Mouse (Mus musculus) liver, embryonic 16.5 days (tissue): Measurements from ENCODE around the gene Mxra7. TPM values are rescaled to one million over a fixed set of nuclear protein-coding genes. Genes with fewer than 3 reads are reported as not detected.

Experiments
- ATAC-seq: fragments of 200-750 bp; cut with Nextera tagmentation; 2 replicates; pipeline ENCODE4 v1.8.0; 2017; ENCODE audit warnings: low read depth, mild to moderate bottlenecking, moderate number of reproducible peaks, moderate library complexity
- H3K27ac ChIP-seq: fragments of 300-500 bp; sonication (generic); 2 replicates; pipeline ENCODE4 v1.5.1; 2014; ENCODE audit warnings: mild to moderate bottlenecking, low read length
- H3K27me3 ChIP-seq: fragments of 300-500 bp; sonication (generic); 2 replicates; pipeline ENCODE4 v1.6.1; 2014; ENCODE audit warnings: low read depth, low read length, mixed read lengths; ENCODE audit not compliant: control insufficient read depth, insufficient read depth
- H3K36me3 ChIP-seq: fragments of 300-500 bp; sonication (generic); 2 replicates; pipeline ENCODE4 v1.6.1; 2014; ENCODE audit warnings: mild to moderate bottlenecking; ENCODE audit not compliant: control insufficient read depth, insufficient read depth
- H3K4me1 ChIP-seq: fragments of 300-500 bp; sonication (generic); 2 replicates; pipeline ENCODE4 v1.6.1; 2014; ENCODE audit warnings: low read depth, low read length, mixed read lengths; ENCODE audit not compliant: control insufficient read depth
- H3K4me2 ChIP-seq: fragments of 300-500 bp; sonication (generic); 2 replicates; pipeline ENCODE4 v1.6.1; 2014; ENCODE audit warnings: low read depth, low read length, mixed read lengths
- H3K4me3 ChIP-seq: fragments of 300-500 bp; sonication (generic); 2 replicates; pipeline ENCODE4 v1.5.1; 2014; ENCODE audit warnings: low read depth, mild to moderate bottlenecking, low read length
- H3K9ac ChIP-seq: fragments of 300-500 bp; sonication (generic); 2 replicates; pipeline ENCODE4 v1.6.1; 2014; ENCODE audit warnings: low read depth, low read length
- H3K9me3 ChIP-seq: fragments of 300-500 bp; sonication (generic); replicated peaks from 2 replicates; pipeline ENCODE4 v1.6.1; 2016; ENCODE audit warnings: low read length; ENCODE audit not compliant: control insufficient read depth
- WGBS: fragments of 180-500 bp; shearing (Covaris S2); extraction: QIAGEN DNeasy Blood & Tissue Kit; methylation state at CpG from one replicate; pipeline ENCODE4 v1.1.7; 2014; ENCODE audit not compliant: insufficient replicate concordance; 5-methylcytosine and 5-hydroxymethylcytosine counted together
- polyA plus RNA-seq: library from polyadenylated mRNA; unstranded; fragments of >200 nt; fragmentation: Nextera tagmentation; extraction: Ambion mirVana; gene quantifications from 2 replicates; pipeline ENCODE4 v1.2.1, GENCODE M21; 2015

Gene Mxra7
- polyA plus RNA-seq, 1 experiment from 2014 or later, result 1.4 TPM

DNA sequence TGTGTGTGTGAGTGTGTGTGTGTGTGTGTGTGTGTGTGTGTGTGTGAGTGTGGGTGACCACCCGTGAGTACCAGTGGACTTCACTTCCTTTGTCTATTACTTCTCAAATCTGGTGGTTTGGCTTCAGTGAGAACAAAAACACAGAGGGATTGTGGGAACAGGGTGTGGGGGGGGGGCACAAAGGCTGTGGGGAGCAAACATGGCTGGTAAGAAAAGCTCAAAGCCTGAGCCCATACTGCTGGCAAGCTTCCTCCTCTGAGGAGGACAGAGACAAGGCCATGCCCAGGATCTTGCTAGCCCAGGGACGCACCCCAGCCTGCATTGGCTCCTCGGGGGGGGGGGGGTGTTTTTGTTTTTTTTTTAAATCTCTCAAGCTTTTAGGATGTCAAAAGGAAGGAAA lies 20.3 kb downstream of the Mxra7 start:
- ATAC-seq, result no peak
- peaks cover 2% of the 10 kb centered on the region; the same call in 1 of the 2 replicates for H3K4me1 ChIP-seq
- H3K27me3 ChIP-seq, result no peaks in the 10 kb centered on the region
- no peak overlapping the region for H3K27ac ChIP-seq
- H3K4me2 ChIP-seq, result no peak overlapping the region
- H3K36me3 ChIP-seq, result no peaks in the 10 kb centered on the region
- no peak overlapping the region for H3K4me3 ChIP-seq
- no peaks in the 10 kb centered on the region for H3K9me3 ChIP-seq
- 52% methylated on average over 3 of the region's 3 CpGs for WGBS
- H3K9ac ChIP-seq, result no peak overlapping the region

DNA sequence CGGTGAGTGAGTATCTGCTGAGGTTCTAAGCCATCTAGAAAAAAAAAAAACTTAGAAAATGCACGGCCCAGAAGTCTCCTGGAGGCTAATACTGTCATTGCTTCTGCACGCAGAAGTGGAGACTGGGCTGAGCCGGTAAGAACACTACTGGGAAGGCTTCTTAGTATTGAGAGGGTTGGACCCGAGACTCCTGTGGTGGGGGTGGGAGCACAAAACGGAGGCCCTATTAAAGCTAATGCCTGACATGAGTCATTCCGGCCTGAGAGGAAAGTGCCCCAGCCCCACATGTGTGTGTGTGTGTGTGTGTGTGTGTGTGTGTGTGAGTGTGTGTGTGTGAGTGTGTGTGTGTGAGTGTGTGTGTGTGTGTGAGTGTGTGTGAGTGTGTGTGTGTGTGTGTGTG lies 20.7 kb downstream of the Mxra7 start:
- H3K4me3 ChIP-seq, result no peak overlapping the region
- H3K36me3 ChIP-seq, result no peaks in the 10 kb centered on the region
- no peaks in the 10 kb centered on the region for H3K9me3 ChIP-seq
- no peak for ATAC-seq
- no peaks in the 10 kb centered on the region for H3K27me3 ChIP-seq
- H3K4me1 ChIP-seq, result peaks cover 2% of the 10 kb centered on the region; the same call in 1 of the 2 replicates
- no peak overlapping the region for H3K9ac ChIP-seq
- no peak overlapping the region for H3K27ac ChIP-seq
- WGBS, result 58% methylated on average over 7 of the region's 7 CpGs
- no peak overlapping the region for H3K4me2 ChIP-seq

DNA sequence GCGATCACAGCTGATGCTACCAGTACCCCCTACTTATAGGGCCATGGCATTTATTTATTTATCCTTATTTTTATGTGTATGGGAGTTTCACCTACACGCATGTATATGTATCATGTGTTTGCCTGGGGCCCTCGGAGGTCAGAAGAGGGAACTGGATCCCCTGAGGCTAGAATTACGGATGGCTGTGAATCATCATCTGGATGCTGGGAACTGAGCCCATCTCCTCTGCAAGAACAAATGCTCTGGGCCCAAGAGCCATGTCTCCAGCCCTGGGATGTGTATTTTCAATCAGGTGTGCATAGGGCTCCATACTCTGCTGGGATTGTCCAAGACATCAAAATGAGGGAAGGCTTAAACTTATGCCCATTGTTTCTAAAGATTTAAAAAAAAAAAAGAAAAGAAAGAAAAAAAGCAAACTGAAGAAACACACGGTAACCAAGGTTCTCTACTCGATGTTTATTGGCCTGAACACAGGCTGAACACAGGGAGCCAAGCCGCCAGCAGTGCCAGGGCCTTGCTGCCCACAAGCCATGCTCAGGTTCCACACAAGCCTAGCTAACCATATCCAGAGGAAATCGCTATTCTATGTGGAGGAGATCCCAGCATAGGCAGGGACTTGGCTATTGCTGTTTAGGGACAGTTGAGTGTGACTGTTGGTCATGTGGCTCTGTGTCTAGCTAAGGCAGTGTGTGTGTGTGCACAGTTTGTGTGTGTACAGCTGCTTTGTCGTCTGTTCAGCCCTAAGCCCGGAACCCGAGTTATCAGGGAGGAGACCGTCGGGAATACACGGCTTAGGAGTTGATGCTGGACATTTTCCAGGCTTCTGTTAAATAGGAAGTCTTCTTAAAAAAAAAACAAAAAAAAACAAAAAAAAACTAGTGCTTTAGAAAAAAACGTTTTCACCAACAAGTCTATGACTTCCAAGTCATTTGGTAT lies 21.4 kb downstream of the Mxra7 start:
- 60% methylated on average over 15 of the region's 15 CpGs for WGBS
- ATAC-seq, result no peak
- no peak overlapping the region for H3K27ac ChIP-seq
- H3K4me2 ChIP-seq, result no peak overlapping the region
- no peak overlapping the region for H3K9ac ChIP-seq
- H3K4me1 ChIP-seq, result peaks cover 2% of the 10 kb centered on the region; the same call in 1 of the 2 replicates
- no peaks in the 10 kb centered on the region for H3K36me3 ChIP-seq
- H3K27me3 ChIP-seq, result no peaks in the 10 kb centered on the region
- no peak overlapping the region for H3K4me3 ChIP-seq
- no peaks in the 10 kb centered on the region for H3K9me3 ChIP-seq

DNA sequence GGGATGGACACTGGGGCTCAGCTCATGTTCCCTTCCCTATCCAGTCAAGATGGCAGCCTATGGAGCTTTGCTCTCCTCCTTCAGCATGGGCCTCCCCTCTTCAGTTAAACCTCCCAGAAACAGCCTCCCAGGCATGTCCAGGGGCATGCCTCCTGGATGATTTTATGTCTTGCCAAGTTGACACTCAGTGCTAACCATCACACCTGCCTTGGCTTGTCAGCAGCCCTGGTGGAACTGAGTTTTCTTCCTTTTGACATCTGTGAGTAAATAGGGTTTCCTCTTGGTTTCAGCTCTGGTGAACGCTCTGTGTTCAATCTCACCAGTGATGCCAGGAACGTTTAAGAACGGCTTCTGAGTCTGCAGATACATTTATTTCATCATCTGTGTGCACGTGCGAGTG lies 25.1 kb downstream of the Mxra7 start:
- Histone ChIP-seq H3K9ac (no peak overlapping the region), H3K36me3 (no peaks in the 10 kb centered on the region), H3K4me2 (no peak overlapping the region), H3K4me3 (no peak overlapping the region), H3K9me3 (no peaks in the 10 kb centered on the region), H3K27me3 (no peaks in the 10 kb centered on the region), H3K27ac (no peak overlapping the region), H3K4me1 (no peaks in the 10 kb centered on the region)
- no peak for ATAC-seq
- WGBS, result 57% methylated on average over 5 of the region's 5 CpGs

DNA sequence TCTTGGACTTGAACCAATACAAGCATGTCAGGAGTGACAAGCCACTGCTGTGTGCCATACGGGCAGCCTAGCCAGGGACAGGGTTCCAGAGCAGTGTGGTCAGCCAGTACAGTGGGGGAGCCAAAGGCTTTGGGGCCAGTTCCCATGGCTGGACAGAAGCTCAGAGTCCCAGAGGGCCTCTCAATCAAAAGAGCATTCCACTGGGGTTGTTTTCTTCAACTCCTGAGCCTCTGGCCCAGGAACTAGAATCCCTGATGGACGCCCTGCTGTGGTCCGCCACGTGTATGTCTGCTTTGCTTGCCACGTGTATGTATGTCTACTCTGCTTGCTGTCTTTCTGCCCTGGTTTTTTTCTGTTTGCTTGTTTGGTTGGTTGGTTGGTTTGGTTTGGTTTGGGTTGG lies 26.7 kb downstream of the Mxra7 start:
- 72% methylated on average over 5 of the region's 5 CpGs for WGBS
- Histone ChIP-seq H3K27me3 (no peaks in the 10 kb centered on the region), H3K4me1 (no peaks in the 10 kb centered on the region), H3K9me3 (no peaks in the 10 kb centered on the region), H3K36me3 (no peaks in the 10 kb centered on the region), H3K27ac (no peak overlapping the region), H3K9ac (no peak overlapping the region), H3K4me2 (no peak overlapping the region), H3K4me3 (no peak overlapping the region)
- no peak for ATAC-seq

DNA sequence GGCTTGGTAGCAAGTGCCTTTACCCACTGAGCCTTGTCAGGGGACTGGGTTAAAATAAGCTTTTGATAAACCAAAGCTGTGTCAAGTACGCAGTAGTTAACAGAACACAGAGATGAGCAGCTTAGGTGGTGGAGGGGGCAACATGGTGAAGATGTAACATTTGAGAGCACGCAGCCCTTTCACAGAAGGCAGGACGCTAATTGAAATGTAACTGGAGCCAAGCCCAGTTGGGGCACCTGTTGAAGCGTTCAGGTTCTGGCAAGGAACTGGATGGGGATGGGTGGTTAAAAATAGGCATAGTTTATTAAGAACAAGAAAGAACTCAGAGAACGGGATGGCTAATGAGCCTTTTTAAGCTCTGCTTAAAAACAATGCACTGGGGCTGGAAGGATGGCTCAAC lies 28.5 kb downstream of the Mxra7 start:
- Histone ChIP-seq H3K27me3 (no peaks in the 10 kb centered on the region), H3K4me2 (no peak overlapping the region), H3K9me3 (no peaks in the 10 kb centered on the region), H3K9ac (no peak overlapping the region), H3K36me3 (no peaks in the 10 kb centered on the region), H3K27ac (no peak overlapping the region), H3K4me3 (no peak overlapping the region), H3K4me1 (no peaks in the 10 kb centered on the region)
- WGBS, result 72% methylated on average over 5 of the region's 5 CpGs
- ATAC-seq, result no peak

DNA sequence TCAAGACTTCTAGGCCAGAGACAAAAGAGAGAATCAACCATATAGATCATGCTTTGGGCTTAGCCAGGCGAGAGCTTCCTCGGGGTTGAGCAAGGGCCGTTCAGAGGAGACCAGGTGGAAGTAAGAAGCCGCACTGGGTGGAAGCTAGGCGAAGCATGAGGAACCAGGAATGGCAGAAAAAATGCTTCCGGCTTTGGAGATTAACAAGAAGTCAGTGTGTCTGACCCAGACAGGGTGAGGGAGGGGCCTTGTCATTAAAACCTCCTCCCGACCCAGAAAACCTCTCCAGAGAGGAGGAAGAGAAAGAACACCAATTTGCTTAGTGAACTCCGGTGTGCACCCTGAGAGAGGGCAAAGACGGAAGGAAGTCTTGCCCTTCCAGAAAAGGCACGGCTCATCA lies 43.6 kb downstream of the Mxra7 start:
- Histone ChIP-seq H3K4me2 (no peak overlapping the region), H3K4me3 (no peak overlapping the region), H3K9ac (no peak overlapping the region), H3K36me3 (no peaks in the 10 kb centered on the region), H3K9me3 (no peaks in the 10 kb centered on the region), H3K4me1 (no peaks in the 10 kb centered on the region; the same call in 1 of the 2 replicates), H3K27ac (no peak overlapping the region), H3K27me3 (no peaks in the 10 kb centered on the region)
- WGBS, result 77% methylated on average over 10 of the region's 10 CpGs
- ATAC-seq, result no peak

DNA sequence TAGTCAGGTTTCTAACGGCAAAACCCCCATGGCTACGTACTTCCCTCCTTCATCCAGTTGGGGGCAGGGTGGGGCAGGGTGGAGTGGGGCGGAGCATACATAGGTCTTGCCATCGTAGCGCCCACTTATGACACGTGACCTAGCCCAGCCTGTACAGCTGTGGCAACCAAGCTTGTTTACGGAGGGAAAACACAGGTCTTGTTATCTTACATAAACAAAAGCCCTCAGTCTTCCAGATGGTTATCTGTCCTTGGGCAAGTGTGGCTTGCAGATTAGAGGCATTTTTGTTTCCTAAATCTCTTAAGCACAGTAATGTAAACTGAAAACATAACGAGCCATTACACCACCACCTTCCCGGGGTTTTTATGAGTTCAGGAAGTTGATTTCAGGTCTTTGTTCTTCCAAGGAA lies 45.1 kb downstream of the Mxra7 start:
- H3K9ac ChIP-seq, result no peak overlapping the region
- H3K4me3 ChIP-seq, result peak overlapping the region; percentile 35
- 17% methylated on average over 9 of the region's 9 CpGs for WGBS
- peak overlapping the region; percentile 42; the same call in 1 of the 2 replicates for H3K4me2 ChIP-seq
- H3K27ac ChIP-seq, result no peak overlapping the region
- no peaks in the 10 kb centered on the region for H3K9me3 ChIP-seq
- H3K27me3 ChIP-seq, result no peaks in the 10 kb centered on the region
- ATAC-seq, result peak; percentile 81
- no peaks in the 10 kb centered on the region for H3K36me3 ChIP-seq
- H3K4me1 ChIP-seq, result no peaks in the 10 kb centered on the region; the same call in 1 of the 2 replicates

DNA sequence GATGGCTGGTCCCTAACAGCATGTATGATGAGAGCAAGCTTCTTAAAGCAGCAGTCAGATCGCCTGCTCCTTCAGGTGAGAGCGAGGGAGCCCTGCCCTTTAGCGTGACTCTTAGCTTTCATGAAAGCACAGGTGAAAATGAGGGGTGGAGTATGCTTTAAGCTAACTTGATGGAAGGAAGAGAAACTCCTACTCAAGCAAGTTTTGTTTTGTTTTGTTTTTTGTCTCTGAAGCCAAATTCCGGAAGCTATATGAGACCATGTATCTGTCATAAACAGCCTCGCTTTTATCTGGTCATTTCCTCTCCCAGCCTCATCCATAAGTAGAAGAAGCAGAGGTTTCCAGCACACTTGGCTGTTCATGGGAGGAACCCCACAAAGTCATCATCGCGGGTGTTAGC lies 52.4 kb downstream of the Mxra7 start, which contains the start of gene St6galnac1:
St6galnac1 (minus strand) TSS at position 101 of the 400 bp plus-strand sequence.
- no peak within 1 kb of the TSS for H3K9ac ChIP-seq
- WGBS, result 60% methylated on average over 7 of the region's 7 CpGs
- no peaks in the 10 kb centered on the region for H3K9me3 ChIP-seq
- H3K4me3 ChIP-seq, result no peak within 1 kb of the TSS
- H3K4me2 ChIP-seq, result no peak within 1 kb of the TSS
- no peaks in the 10 kb centered on the region for H3K36me3 ChIP-seq
- no peaks in the 10 kb centered on the region for H3K4me1 ChIP-seq
- ATAC-seq, result no peak
- H3K27me3 ChIP-seq, result no peaks in the 10 kb centered on the region
- H3K27ac ChIP-seq, result no peak within 1 kb of the TSS
